In genomic region chr19:27417375-27417774, GRCm38 (mm10) we compare ENCODE assay signal across 13 mouse cellular contexts.
"Had no signal": no experiment of that assay in that cellular context is flagged by ENCODE, and none has a peak within 500 bp of the region (broad histone marks: within the 10 kb centered on the region; RNA-seq: fewer than 3 reads in every experiment).

No protein-coding gene starts in this region.

- H3K4me2 ChIP-seq: neural tube, embryonic 12.5 days; neural tube, embryonic 13.5 days; neural tube, embryonic 15.5 days; stomach, embryonic 15.5 days had no signal

- H3K27ac ChIP-seq: neural tube, embryonic 12.5 days; neural tube, embryonic 13.5 days; neural tube, embryonic 15.5 days; stomach, embryonic 15.5 days had no signal

- DNase-seq: right cerebral cortex, adult 18-20 months; right cerebral cortex, postnatal 14 days; right cerebral cortex, postnatal 25 days; right cerebral cortex, postnatal 4 days; spleen, adult 18-20 months; thymus, adult 18-20 months; thymus, adult 2 months; thymus, postnatal 25 days; thymus, postnatal 4 days had no signal

- H3K9ac ChIP-seq: neural tube, embryonic 12.5 days; neural tube, embryonic 13.5 days; neural tube, embryonic 15.5 days; stomach, embryonic 15.5 days had no signal

- H3K9me3 ChIP-seq: neural tube, embryonic 12.5 days; neural tube, embryonic 13.5 days; neural tube, embryonic 15.5 days; stomach, embryonic 15.5 days had no signal

- H3K4me3 ChIP-seq: neural tube, embryonic 12.5 days; neural tube, embryonic 13.5 days; neural tube, embryonic 15.5 days; stomach, embryonic 15.5 days had no signal

- H3K27me3 ChIP-seq: neural tube, embryonic 12.5 days; neural tube, embryonic 13.5 days; neural tube, embryonic 15.5 days; stomach, embryonic 15.5 days had no signal

- H3K4me1 ChIP-seq: neural tube, embryonic 12.5 days; neural tube, embryonic 13.5 days; neural tube, embryonic 15.5 days; stomach, embryonic 15.5 days had no signal
